Mouse (Mus musculus) E14TG2a.4 (cell line): Measurements from ENCODE around the gene Inpp5b.

Experiments
- CTCF ChIP-seq: conservative IDR thresholded peaks from 2 replicates; pipeline ENCODE4 v1.5.1; 2014; ENCODE audit warnings: low read length
- NANOG ChIP-seq: IDR thresholded peaks from 2 replicates; pipeline ENCODE4 v1.6.1; 2014; ENCODE audit warnings: borderline replicate concordance, low read length, mixed read lengths
- POU5F1 ChIP-seq: IDR thresholded peaks from 2 replicates; pipeline ENCODE4 v1.6.1; 2014; ENCODE audit warnings: low read length, borderline replicate concordance

DNA sequence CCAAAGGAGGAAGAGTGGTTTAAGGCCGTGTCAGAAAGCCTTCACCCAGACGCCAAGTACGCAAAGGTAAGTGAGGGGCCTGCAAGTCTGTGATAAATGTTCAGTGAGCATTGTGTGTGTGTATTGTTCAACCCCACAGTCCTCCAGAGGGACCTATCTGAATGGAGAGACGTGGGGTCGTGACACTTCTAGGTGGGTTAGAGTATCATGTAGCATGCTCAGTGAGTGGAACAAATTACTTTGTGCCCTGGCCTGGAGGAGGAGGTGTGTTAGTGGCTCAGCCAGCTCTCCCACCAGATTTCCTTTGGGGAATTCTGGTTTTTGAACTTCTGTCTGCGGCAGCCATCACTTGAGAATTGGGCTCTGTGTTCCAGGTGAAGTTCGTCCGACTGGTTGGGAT, 42.3 kb downstream of the Inpp5b start:
- TF ChIP-seq CTCF, result no peak
- TF ChIP-seq NANOG, result no peak
- no peak for TF ChIP-seq POU5F1
